Mouse (Mus musculus) frontal cortex, postnatal 25 days (tissue): ENCODE measurements at regions not wholly inside any gene's neighbourhood (a gene's known extent, or its start where the extent isn't known, plus 50 kb on each side); places are given as distances from the start of the nearest gene placed in this dataset.

ENCODE experiments used
- DNase-seq, 2 experiments: peaks; one replicate each; pipeline ENCODE4 v3.0.0; 2022; ENCODE audit warnings: low spot score in 2 of 2

- DNase-seq, result no peak
These were observed 104.7 kb downstream of the Nsun3 start for GRCm38 (mm10) chr16:62681880-62682279.

GRCm38 (mm10) chr16:62676815-62677214, 109.8 kb downstream of the Nsun3 start:
- no peak for DNase-seq

DNA sequence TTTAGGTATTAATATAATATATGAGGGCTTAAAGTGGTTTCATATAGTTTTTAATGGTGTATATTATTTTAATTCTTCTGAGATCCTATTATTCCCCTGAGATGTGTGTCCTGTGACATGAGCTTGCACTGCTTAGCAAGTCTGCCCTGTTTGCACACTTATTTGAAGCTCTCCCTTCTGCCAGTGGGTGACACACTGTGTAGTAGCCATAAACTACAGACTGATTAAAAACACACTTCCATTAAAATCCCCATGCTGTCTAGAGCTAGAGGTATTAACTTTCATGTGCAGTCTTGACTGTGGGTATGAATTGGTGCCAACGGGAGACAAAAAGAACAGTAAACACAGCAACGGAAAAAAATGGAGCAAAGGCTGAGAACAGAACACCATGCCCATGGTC, 129.2 kb downstream of the Nsun3 start:
- DNase-seq, result no peak

DNA sequence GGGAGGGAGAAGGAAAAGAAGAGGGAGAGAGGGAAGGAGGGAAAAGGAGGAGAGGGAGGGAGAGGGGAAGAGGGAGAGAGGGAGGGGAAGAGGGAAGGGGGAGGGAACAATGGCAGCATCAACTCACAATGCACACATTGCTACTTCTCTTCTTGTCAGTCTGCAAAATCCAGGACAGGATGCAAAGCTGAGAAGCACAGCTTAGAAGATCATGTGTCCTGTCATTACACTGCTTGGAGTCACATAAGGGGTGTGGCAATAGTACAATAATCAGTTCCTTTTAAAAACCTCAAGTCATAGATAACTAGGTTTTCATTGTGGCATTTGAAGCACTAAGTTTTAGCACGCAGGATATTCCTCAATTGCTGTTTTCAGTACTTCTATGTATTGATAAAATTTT, 132.2 kb downstream of the Nsun3 start:
- no peak for DNase-seq

- no peak for DNase-seq
These were observed 132.8 kb downstream of the Nsun3 start for GRCm38 (mm10) chr16:62653817-62654216.

DNA sequence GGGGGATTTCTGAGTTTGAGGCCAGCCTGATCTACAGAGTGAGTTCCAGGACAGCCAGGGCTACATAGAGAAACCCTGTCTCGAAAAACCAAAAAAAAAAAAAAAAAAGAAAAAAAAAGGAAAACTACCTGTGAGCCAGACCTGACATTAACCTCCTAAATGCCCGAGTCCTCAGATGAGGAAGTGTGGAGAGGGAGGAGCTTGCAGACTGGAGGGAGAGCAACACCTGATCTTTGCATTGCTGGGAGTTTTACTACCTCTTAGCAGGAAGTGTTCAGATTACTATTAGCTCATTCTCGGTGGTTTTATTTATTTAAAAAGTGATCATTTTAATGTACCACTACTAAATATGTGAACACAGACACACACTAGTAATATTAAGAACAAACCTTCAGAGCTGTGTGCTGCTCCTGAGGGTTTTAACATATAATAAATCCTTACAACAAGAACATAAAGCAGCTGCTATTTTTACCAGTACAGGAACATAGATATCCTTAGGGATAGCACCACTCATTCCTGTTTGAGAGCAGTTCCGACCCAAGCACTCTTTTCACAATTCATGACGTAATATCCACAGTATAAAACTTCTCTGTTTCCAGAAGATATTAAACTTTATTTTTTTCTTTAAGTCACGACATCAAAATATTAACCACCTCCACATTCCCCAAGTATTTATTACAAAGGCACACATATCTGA, 133.7 kb downstream of the Nsun3 start:
- DNase-seq, result no peak

GRCm38 (mm10) chr16:62650856-62651255, 135.8 kb downstream of the Nsun3 start:
- DNase-seq, result no peak

- DNase-seq, result no peak
These were observed 138.3 kb downstream of the Nsun3 start for GRCm38 (mm10) chr16:62648326-62648725.

DNA sequence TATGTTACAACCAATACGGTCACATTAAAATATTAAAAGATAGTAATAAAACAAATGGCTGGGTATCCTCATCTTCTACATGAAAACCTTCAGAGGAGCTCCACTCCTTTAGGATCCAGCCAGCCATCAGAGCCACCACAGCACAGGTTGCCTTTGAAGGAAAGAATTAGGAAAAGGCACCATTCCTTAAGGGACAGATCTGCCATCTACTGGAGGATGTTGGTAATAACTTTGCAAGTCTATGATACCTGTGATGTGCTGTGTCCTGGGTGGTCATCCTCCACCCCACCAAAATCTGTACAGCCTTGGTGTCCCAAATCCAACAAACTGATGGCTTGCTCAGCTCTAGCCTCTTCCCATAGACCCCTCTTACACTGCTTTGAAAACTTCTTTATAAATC, 140.5 kb downstream of the Nsun3 start:
- DNase-seq, result no peak

GRCm38 (mm10) chr16:62642859-62643403, 143.7 kb downstream of the Nsun3 start:
- DNase-seq, result no peak

DNA sequence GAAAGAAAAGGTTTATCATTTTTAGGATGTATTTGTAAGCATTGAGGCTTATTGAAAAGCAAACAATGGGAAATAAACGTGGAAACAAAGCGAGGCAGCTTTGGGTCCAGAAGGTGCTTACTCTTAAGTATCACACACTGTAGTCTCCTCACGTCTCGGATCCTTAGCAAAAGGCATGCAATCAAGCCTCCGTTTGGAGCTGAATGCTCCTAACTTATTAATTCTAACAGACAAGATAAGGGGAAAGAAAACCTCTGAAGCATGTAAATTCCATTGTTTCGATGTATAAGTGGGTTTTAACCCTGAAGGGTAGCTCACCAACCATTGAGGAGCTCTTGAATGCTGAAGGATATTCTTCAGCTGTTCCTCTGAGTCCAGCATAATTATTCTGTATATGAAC, 162.7 kb downstream of the Nsun3 start:
- DNase-seq, result no peak

GRCm38 (mm10) chr16:62610873-62611272, 175.7 kb downstream of the Nsun3 start:
- DNase-seq, result no peak

- no peak for DNase-seq
These were observed 178.0 kb downstream of the Nsun3 start for GRCm38 (mm10) chr16:62608617-62609016.

- no peak for DNase-seq
These were observed 180.7 kb downstream of the Nsun3 start for GRCm38 (mm10) chr16:62605920-62606319.

GRCm38 (mm10) chr16:62562051-62562450, 224.6 kb downstream of the Nsun3 start:
- DNase-seq, result peak; percentile 33 to 44

GRCm38 (mm10) chr16:62543156-62543555, 243.5 kb downstream of the Nsun3 start:
- DNase-seq, result no peak

GRCm38 (mm10) chr16:62537730-62538479, 248.7 kb downstream of the Nsun3 start:
- no peak for DNase-seq

GRCm38 (mm10) chr16:62509321-62509720, 277.3 kb downstream of the Nsun3 start:
- DNase-seq, result no peak

DNA sequence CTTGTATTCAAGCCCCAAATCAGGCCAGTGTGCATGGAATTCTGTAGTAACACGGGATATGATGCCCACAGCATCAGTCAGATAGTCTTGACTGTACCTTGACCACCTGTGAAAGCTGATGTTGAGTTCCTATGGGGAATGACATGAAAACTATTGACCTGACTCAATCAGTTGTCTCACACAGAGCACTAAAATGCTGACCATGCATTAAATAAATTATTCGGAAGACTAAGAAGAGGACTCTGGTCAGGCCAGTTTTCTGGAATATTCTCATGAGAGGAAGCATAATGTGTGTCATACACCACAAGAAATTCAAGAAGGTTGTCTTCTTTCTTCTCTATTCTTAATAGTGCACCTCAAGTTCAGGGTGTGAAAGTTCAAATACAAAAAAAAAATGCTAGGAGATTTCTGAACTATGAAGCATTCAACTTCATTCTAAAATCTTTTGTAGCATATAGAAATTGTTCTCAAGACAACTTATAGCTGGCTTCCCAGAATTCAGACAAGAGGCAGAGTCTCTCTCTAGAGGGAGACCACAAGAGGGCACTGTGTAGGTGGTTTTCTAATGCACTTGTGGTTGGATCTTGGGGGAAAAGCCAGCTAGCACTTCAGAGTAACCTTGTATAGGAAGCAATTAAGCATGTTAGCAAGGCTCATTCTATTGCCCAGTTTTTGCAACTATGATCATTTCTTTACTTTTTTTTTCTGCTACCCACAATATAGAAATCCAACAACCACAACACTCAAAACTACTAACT, 279.7 kb downstream of the Nsun3 start:
- DNase-seq, result no peak

DNA sequence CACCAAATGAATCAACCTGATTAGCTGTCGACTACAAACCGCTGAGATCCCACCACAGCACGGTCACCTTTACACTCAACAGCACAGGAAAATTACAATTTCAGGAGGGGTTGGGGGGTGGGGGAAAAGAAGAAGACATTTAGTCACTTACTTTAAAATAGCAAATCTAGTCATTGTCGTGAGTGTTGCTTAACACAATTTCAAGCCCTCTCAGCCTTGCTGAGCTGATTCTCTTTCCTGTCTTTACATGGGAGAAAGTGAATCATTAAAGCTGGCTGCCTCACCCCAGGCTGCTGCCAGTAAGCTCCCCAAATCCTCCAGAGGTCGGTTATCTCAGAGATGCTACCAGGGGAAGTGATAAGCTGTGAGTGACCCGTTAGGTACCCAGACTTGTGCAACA, 285.7 kb downstream of the Nsun3 start:
- DNase-seq, result no peak

DNA sequence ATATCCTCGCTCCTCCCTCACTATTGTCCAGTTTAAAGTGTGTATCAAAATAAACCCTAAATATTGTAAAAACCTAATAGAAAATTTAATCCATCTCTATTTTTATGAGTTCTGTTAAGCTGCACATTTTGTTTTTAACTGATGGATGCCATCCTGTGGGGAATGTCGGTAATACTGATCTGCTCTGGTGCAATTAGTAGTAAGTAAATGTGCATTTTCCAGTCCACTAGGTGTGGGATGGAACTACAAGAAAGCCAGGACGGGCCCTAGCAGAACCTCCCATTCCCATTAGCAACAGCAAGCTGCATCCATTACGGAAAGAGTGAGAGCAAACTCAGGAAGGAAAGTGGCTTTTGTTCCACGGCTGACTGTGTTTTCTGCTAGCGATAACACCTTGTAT, 286.3 kb downstream of the Nsun3 start:
- DNase-seq, result peak; percentile 10 to 24

DNA sequence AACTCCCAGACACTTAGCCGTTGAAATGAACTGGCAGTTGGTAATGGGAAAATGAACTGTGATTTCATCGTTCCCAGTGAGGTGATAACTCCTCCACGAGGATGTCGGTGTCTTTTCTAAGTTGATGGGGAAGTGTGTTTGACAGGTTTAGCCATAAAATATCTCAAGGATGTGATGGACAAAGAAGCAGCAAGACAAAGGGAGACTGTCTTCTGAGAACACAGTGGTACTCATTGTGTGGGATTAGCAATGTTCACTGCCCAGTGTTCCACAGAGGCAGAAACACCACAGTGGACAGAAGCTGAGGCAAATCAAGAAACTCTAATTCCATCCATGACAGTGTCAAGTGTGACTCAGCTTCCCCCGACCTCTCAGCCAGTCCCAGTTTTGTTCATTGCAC, 287.9 kb downstream of the Nsun3 start:
- DNase-seq, result no peak
